Mouse (Mus musculus): ENCODE data around the gene Adgrg6.

DNA sequence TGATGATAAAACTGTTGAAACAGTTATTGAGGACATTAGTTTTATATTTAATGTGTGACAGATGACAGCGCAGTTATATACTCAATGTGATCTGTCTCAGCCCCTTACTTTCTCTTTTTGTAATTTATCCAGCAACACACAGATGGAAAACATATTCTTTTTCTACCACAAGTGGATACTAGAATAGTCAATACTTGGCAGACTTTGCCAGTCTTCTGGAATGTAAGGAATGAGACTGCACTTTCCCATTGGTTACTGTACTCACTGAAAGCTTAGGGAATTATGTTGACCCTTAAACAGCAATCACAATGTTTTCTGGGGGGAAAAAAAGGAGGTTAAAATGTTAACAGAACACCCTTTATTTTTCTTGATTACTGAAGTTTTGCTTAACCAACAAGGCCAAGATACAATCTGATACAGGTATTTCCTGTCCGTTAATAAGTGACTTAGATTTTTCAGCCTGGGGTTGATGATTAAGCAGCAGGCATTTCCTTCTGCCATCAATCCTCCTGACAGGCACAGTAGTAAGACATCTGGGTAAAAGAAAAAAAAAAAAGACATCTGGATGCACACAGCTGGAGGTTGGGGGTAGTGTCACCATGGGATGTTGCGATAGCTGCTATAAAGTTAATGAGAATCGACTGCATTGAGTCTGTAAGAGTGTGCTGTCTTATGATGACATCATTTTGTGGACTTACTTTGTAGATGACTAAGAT is 81.5 kb downstream of the Adgrg6 start:
- TF ChIP-seq CTCF (IDR thresholded peaks at IDR 0.05; ENCODE audit: extremely low read depth, insufficient read depth, low read length): no peak
- TF ChIP-seq POLR2A (IDR thresholded peaks at IDR 0.05; ENCODE audit: extremely low read depth, insufficient read depth, low read length): no peak
